ENCODE assay signal across 17 mouse cellular contexts in the genomic region with DNA sequence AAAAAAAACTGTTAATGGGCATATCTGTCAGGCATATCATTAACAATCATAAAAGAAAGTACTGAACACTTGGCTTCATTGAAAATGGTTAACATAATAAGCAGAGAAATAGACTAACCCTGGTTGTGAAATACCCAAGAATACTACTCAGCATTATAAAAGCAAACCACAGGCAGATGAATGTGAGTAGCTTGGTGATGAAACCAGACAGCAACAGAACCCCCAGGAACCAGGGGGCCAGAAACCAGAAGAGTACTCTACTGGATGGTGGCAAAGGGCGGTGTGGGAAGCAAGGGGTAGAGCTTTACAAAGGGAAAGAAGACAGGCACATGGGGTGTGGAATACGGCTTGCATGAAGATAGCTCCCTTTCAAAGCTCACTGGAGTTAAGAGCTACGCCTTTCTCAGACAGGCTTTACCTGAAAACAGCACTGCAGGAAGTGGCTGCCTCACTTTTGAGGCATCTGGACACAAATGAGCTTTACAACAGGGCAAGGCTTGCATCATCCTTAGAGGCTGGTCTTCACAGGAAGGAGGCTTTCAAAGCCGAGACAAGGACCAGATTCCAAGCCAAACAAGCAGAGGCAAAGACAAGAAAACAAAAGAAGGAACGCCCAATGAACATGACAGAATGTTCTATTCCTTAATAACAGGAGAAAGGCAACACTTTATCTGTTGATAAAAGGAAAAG. TPM values are rescaled to one million over a fixed set of nuclear protein-coding genes. Genes with fewer than 3 reads are reported as not detected.
DNase-seq lines count a peak whose midpoint lies in the region; TF ChIP-seq lines count a peak whose summit lies in the region.
"Had no signal": no experiment of that assay in that cellular context is flagged by ENCODE, and none has a peak within 500 bp of the region (broad histone marks: within the 10 kb centered on the region; RNA-seq: fewer than 3 reads in every experiment).

No protein-coding gene starts in this region.

- peak; percentile 57; the same call in 1 of the 2 replicates for TF ChIP-seq EP300 in ES-Bruce4 (IDR thresholded peaks at IDR 0.05; ENCODE audit: insufficient read depth, low read depth, low read length)

- H3K79me2 ChIP-seq in myocyte (ENCODE audit: control insufficient read depth, insufficient read depth) = peaks cover 12% of the 10 kb centered on the region

- H3K27me3 ChIP-seq in ES-Bruce4 (ENCODE audit: control insufficient read depth, insufficient read depth, low read length, poor library complexity, severe bottlenecking) (no peaks in the 10 kb centered on the region), myocyte (ENCODE audit: control insufficient read depth, insufficient read depth, insufficient read length) (no peaks in the 10 kb centered on the region)
- H3K27me3 ChIP-seq: forebrain, embryonic 12.5 days; kidney, embryonic 15.5 days; limb, embryonic 13.5 days; midbrain, embryonic 13.5 days had no signal

- H3K4me1 ChIP-seq in ES-Bruce4 (ENCODE audit: control insufficient read depth, insufficient read depth, low read length) = peaks cover 5% of the 10 kb centered on the region

- no peak for TF ChIP-seq CTCF in ES-Bruce4 (IDR thresholded peaks at IDR 0.05; ENCODE audit: low read depth, low read length)

- intact Hi-C loops in heart, postnatal 25 days (cut with DNase I) = no loop called here

- peak overlapping the region; percentile 20 for H3K4me2 ChIP-seq in myocyte (ENCODE audit: low read depth)
- H3K4me2 ChIP-seq: forebrain, embryonic 12.5 days; kidney, embryonic 15.5 days; limb, embryonic 13.5 days; midbrain, embryonic 13.5 days had no signal

- H3K9me3 ChIP-seq in ES-Bruce4 (replicated peaks; ENCODE audit: control insufficient read depth, insufficient read depth, low read length, poor library complexity, severe bottlenecking) = no peaks in the 10 kb centered on the region
- H3K9me3 ChIP-seq: forebrain, embryonic 12.5 days; kidney, embryonic 15.5 days; limb, embryonic 13.5 days; midbrain, embryonic 13.5 days had no signal

- peak overlapping the region; percentile 74 for H3K27ac ChIP-seq in ES-Bruce4 (ENCODE audit: insufficient read depth, low read length)
- H3K27ac ChIP-seq: forebrain, embryonic 12.5 days; heart, adult 2 months; kidney, embryonic 15.5 days; limb, embryonic 13.5 days; midbrain, embryonic 13.5 days had no signal

- no peak overlapping the region for H3ac ChIP-seq in myocyte (ENCODE audit: control insufficient read depth, insufficient read length)

- H3K4me3 ChIP-seq in ES-Bruce4 (ENCODE audit: low read depth, low read length) = no peak overlapping the region
- H3K4me3 ChIP-seq in myocyte = no peak overlapping the region
- H3K4me3 ChIP-seq: forebrain, embryonic 12.5 days; heart, adult 2 months; kidney, embryonic 15.5 days; limb, embryonic 13.5 days; midbrain, embryonic 13.5 days had no signal

- H3K36me3 ChIP-seq in ES-Bruce4 (ENCODE audit: control insufficient read depth, insufficient read depth, low read length, poor library complexity, severe bottlenecking) = no peaks in the 10 kb centered on the region
- no peaks in the 10 kb centered on the region for H3K36me3 ChIP-seq in myocyte (ENCODE audit: control insufficient read depth, insufficient read depth)
- H3K36me3 ChIP-seq: forebrain, embryonic 12.5 days; kidney, embryonic 15.5 days; limb, embryonic 13.5 days; midbrain, embryonic 13.5 days had no signal

- no peak for TF ChIP-seq POLR2A in ES-Bruce4 (IDR thresholded peaks at IDR 0.05; ENCODE audit: insufficient read depth, low read length)
- peak; percentile 21 for TF ChIP-seq POLR2A in myocyte (IDR thresholded peaks at IDR 0.05; ENCODE audit: insufficient read length, low read depth)

- DNase-seq in 3T3-L1 (ENCODE audit: low read depth, low spot score) = peak; percentile 63
- DNase-seq in ZHBTc4 (ENCODE audit: low read depth, low spot score) = peak; percentile 68
- DNase-seq in frontal cortex, postnatal 14 days (ENCODE audit: low spot score in 2 of 2) = no peak
- DNase-seq in heart, postnatal 25 days (ENCODE audit: low spot score) = no peak
- no peak for DNase-seq in cerebellum, adult 9-10 months
- no peak for DNase-seq in spleen, adult 12 weeks (ENCODE audit: low spot score)
- DNase-seq: adrenal gland, adult 8-10 months; cerebellum, adult 11 months; gastrocnemius, postnatal 10 days; heart, adult 2 months; spleen, adult 18-20 months had no signal

- no peak overlapping the region for H3K9ac ChIP-seq in ES-Bruce4 (ENCODE audit: low read depth, poor library complexity, severe bottlenecking)
- H3K9ac ChIP-seq: forebrain, embryonic 12.5 days; kidney, embryonic 15.5 days; limb, embryonic 13.5 days; midbrain, embryonic 13.5 days had no signal

TF ChIP-seq in myocyte, 11 proteins besides CTCF, POLR2A, EP300 and RAD21:
- TF ChIP-seq CEBPB (IDR thresholded peaks at IDR 0.05; ENCODE audit: insufficient read depth, poor library complexity, severe bottlenecking) (peak; percentile 98), E2F4 (IDR thresholded peaks at IDR 0.05; ENCODE audit: insufficient read depth) (no peak), POLR2AphosphoS2 (IDR thresholded peaks at IDR 0.05; ENCODE audit: insufficient read length, low read depth) (peak; percentile 16), TCF3 (IDR thresholded peaks at IDR 0.05; ENCODE audit: insufficient read length, low read depth) (no peak)

RNA-seq across cellular contexts. Expression of a gene that starts 12.3 kb away (rescaled TPM):
- polyA plus RNA-seq in ES-Bruce4 (2011; ENCODE audit: insufficient read depth, insufficient read length, low read depth, missing spikeins) (27.5 and 31.0 TPM in 2 replicates), myocyte (2012; fragmentation: generic; extraction: Trizol) (21.2 TPM)
- total RNA-seq in heart, postnatal 25 days (2021) = 10 to 100 TPM; 36.1 to 51.8 TPM

Comparison
In these comparisons a context has a peak if more than half of its experiments do, and no peak if none do; other contexts are left out.
1. DNase-seq: peak in 3T3-L1 (single experiment) and ZHBTc4 (single experiment); none in frontal cortex, postnatal 14 days (0 of 2), heart, postnatal 25 days (single experiment), cerebellum, adult 9-10 months (single experiment) and spleen, adult 12 weeks (single experiment).